Mouse (Mus musculus) CD8-positive naive resting alpha-beta T cell, adult 2 months (primary cell): Measurements from ENCODE around the gene Ensa.
A peak's percentile ranks its signal among the peaks of the same experiment; 100 is the strongest.
"Not testable (repeated sequence)": the region's sequence is repeated elsewhere in the genome, so short reads cannot be mapped to it uniquely, and the experiment has no call there.

Experiments
- DNase-seq, 2 experiments: peaks; one replicate each; pipeline ENCODE4 v3.0.0; 2022; ENCODE audit warnings: low read depth in 2 of 2, low spot score in 2 of 2

The Ensa gene

DNA sequence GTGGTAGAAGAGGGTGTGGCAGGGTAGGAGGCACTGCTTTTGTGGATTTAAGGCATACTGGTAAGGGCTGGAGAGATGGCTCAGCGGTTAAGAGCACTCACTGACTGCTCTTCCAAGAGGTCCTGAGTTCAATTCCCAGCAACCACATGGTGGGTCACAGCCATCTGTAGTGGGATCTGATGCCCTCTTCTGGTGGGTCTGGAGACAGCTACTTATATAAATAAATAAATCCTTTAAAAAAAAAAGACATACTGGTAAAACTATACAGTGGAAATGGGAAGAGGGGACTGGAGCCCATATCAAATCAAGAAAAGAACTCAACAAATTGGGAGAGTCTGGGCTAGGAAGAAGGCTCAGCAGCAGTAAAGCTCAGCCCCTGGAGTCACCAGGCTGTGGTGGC is 14.9 kb downstream of the Ensa start:
- no peak for DNase-seq

GRCm38 (mm10) chr3:95643097-95643496 is 18.3 kb downstream of the Ensa start:
- DNase-seq: no peak

- peak in 1 of 2 experiments; percentile 39 for DNase-seq
Observed at GRCm38 (mm10) chr3:95645313-95646235, 20.8 kb downstream of the Ensa start.

DNA sequence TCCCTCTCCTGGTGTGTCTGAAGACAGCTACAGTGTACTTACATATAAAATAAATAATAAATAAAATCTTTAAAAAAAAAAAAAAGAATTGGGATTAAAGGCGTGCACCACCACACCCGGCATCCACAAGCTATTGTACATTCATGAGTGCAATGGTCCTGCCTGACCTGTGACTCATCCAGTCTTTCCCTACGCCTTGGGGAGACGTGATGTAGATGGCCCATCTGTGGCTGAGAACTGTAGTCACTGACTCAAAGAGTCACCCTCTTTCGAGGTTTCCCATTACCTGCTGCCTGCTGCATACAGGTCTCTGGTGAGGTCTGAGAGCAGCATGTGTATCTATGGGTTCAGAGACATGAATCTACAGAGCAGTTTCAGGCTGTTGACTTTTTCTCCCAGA is 23.2 kb downstream of the Ensa start:
- no peak for DNase-seq

GRCm38 (mm10) chr3:95650276-95651032 is 25.7 kb downstream of the Ensa start:
- no peak for DNase-seq

DNA sequence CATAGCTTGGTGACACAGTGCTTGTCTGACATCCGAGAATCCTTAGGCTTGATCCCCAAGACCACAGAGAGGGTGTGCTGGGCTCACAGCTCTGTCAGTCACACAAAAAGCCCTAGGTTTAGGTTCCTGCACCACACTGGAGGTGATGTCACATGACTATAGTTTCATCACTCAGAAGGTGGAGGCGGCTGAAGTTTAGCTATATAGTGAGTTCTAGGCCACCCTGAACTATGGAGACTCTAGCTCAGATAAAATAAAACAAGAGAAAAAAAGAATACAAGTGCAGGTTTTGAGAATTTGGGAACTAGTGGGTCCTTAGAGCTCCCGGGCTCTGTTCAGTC is 26.2 kb downstream of the Ensa start:
- no peak for DNase-seq

GRCm38 (mm10) chr3:95651391-95652203 is 26.8 kb downstream of the Ensa start:
- no peak for DNase-seq

DNA sequence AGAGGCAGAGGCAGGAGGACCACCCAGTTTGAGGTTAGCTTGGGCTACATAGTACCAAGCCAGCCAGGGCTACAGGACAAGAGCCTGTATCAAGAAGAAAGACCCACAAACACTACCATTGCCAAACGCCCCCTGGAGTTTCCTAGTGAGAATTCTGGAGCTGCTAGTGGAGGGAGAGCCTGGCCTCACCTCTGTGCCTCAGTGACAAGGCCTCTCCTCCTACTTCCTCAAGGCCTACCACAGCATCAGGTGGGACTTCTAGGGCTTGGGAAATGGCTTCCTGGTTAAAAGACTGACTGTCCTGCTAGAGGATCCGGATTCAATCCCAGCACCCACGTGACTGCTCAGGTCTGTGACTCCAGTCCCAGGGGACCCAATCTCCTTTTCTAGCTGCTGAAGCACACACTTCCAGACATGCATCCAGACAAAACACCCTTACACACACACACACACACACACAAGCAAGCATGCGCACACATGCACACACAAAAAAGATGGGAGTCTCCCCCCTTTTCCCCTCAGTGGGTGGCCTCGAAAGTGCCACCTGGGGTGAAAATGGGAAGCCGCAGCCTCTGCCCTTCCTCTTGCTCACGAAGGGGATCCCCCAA is 27.5 kb downstream of the Ensa start:
- peak in 1 of 2 experiments; percentile 24 for DNase-seq

GRCm38 (mm10) chr3:95652871-95653270 is 28.1 kb downstream of the Ensa start:
- DNase-seq: no peak

GRCm38 (mm10) chr3:95653473-95654034 is 28.8 kb downstream of the Ensa start:
- no peak for DNase-seq

- not testable (repeated sequence) for DNase-seq
Observed at GRCm38 (mm10) chr3:95654371-95654770, 29.6 kb downstream of the Ensa start.

DNA sequence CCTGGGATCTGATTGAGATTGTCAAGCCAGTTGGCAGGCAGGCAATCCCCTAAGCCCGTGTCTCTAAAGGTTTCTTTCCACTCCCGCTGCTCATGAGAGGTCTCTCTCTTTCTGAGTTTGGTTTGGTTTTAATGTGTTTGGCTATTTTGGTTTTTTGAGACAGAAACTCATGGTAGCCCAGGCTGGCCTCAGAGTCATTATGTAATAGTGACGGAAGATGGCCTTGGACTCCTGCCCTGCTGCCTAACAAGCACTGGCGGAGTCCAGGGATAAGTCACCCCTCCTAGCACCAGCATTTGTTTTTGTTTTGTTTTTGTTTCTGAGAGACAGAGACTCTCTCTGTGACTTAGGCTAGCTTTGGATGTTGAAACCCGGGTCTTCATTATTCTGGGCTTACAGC is 30.6 kb downstream of the Ensa start:
- no peak for DNase-seq

GRCm38 (mm10) chr3:95657108-95657507 is 32.3 kb downstream of the Ensa start:
- DNase-seq: no peak

GRCm38 (mm10) chr3:95657711-95658110 is 32.9 kb downstream of the Ensa start:
- DNase-seq: no peak

DNA sequence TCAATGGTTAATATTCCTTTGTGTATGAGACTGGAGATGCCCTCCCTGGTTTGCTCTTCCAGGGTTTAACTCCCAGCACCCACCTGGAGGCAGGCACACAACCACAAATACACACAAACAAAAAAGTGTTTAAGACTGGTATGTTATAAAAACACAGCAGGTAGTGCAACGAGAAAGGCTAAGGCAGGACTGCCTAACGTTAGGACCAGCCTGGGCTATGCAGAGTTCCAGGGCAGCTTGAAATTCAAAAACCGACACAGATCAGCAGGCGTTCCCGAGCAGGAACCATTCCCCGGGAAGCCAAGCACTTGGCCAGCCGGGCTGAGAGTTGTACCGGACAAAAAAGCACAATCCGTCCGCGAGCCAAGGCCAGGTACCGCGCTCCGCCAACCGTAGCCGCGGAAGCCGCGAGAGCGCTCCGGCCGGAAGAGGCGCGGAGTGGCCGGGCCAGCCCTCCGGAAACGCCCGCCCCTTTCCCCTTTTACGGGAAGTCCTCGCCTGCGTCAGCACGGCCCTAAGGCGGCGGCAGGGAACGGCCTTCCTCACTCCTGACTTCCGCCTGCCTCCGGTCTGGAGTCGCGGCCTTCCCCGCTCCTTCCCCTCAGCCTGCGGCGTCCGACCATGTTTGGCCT is 33.6 kb downstream of the Ensa start, which contains the start of gene Mcl1:
Gene Mcl1 (plus strand): TSS at position 553 of the 632 bp plus-strand sequence.
- peak; percentile 76 to 80 for DNase-seq

GRCm38 (mm10) chr3:95658868-95659712 is 34.3 kb downstream of the Ensa start:
- DNase-seq: peak; percentile 69 to 73

DNA sequence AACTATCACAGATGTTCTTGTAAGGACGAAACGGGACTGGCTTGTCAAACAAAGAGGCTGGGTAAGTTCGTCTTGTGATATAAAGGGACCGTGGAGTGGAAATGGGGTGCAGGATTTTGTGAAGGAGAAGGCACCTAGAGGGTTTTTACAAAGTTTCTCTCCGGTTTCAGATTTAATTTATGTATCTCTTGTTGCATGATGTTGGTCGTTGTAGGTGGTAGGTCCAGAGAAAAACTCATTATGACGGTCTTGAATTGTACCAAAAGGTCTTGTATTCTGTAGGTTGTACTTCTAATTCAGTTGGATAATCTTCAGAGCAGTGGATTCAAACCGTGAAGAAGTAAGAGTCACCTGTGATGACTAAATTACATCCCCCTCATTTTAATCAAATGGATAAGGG is 35.2 kb downstream of the Ensa start:
- no peak for DNase-seq

- no peak for DNase-seq
Observed at GRCm38 (mm10) chr3:95660788-95661478, 36.1 kb downstream of the Ensa start.
